Mouse (Mus musculus): ENCODE results near the gene Map4k4. TPM values are rescaled to one million over a fixed set of nuclear protein-coding genes. Genes with fewer than 3 reads are reported as not detected.

Gene Map4k4
- polyA plus RNA-seq, 1 experiment: 94.7 TPM

DNA sequence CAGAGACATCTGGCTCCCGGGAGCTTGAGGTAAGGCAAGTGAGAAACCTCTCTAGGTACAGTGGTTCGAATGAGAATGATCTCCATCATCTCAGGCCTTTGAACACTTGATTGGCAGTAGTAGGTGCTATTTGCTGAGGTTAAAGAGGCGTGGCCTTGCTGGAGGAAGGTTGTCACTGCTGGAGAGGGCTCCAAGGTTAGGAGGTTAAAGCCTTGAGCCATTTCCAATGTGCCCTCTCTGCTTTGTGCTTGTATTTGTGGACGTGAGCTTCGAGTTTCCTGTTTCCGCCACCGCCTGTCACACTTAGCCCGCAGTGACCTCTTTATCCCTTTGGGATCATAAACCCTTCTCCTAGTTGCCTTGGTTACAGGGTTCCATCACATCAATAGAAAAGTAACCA is 151.4 kb downstream of the Map4k4 start:
- TF ChIP-seq POLR2A (IDR thresholded peaks at IDR 0.05; ENCODE audit: borderline replicate concordance, extremely low read depth, low read depth, low read length): no peak
- TF ChIP-seq CTCF (IDR thresholded peaks at IDR 0.05; ENCODE audit: insufficient read depth, low read length): no peak

DNA sequence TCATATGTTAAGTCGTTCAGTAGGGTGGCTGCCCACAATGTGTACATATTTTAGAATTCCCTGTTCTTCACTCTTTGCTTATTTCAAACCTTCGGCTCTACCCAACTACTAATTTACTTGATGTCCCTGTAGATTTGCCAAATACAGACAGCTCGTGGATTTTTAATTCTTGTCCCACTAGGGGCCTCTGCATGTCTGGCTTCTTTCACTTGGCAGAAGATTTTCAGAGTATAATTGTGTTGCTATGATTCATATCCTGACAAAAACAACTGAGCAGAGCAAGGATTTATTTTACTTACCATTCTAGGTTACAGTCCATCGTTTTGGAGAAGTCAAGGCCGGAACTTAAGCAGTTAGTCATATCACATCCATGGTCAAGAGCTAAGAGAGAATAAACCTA is 152.4 kb downstream of the Map4k4 start:
- TF ChIP-seq CTCF (IDR thresholded peaks at IDR 0.05; ENCODE audit: insufficient read depth, low read length): no peak
- TF ChIP-seq POLR2A (IDR thresholded peaks at IDR 0.05; ENCODE audit: borderline replicate concordance, extremely low read depth, low read depth, low read length): no peak
- WGBS: 70% methylated on average over 5 of the region's 5 CpGs
- DNase-seq: no peak
- H3K4me1 ChIP-seq (ENCODE audit: control insufficient read depth, insufficient read depth, low read length): no peaks in the 10 kb centered on the region
- H3K4me3 ChIP-seq (replicated peaks; ENCODE audit: extremely low read depth, low read depth, low read length): no peak overlapping the region

More for the DNA sequence above, 151.4 kb downstream of the Map4k4 start:
- no peak for DNase-seq
- WGBS: 62% methylated on average over 8 of the region's 8 CpGs
- H3K4me1 ChIP-seq (ENCODE audit: control insufficient read depth, insufficient read depth, low read length): no peaks in the 10 kb centered on the region
- H3K4me3 ChIP-seq (replicated peaks; ENCODE audit: extremely low read depth, low read depth, low read length): no peak overlapping the region

DNA sequence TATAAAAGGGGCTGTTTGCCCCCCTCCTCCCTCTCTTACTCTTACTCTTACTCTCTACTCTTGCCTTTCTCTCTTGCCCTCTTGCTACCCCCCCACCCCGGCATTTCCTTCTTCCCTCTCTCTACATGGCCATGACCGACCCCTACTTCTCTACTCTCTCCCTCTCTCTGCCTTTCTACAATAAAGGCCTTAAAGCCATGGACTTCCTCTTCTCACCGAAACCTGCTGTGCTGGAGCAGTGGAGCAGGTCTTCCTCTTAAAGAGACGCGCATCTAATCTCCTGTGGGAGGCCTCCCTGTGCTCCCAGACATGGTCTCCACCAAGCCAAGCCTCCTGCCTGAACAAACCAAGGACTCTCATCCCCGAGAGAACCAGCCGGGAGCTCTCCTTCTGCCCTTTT is 154.3 kb downstream of the Map4k4 start:
- WGBS: 75% methylated on average over 7 of the region's 7 CpGs
- Histone ChIP-seq H3K4me3 (replicated peaks; ENCODE audit: extremely low read depth, low read depth, low read length) (no peak overlapping the region), H3K4me1 (ENCODE audit: control insufficient read depth, insufficient read depth, low read length) (no peaks in the 10 kb centered on the region)
- DNase-seq: no peak
- TF ChIP-seq POLR2A (IDR thresholded peaks at IDR 0.05; ENCODE audit: borderline replicate concordance, extremely low read depth, low read depth, low read length) (no peak), CTCF (IDR thresholded peaks at IDR 0.05; ENCODE audit: insufficient read depth, low read length) (no peak)

DNA sequence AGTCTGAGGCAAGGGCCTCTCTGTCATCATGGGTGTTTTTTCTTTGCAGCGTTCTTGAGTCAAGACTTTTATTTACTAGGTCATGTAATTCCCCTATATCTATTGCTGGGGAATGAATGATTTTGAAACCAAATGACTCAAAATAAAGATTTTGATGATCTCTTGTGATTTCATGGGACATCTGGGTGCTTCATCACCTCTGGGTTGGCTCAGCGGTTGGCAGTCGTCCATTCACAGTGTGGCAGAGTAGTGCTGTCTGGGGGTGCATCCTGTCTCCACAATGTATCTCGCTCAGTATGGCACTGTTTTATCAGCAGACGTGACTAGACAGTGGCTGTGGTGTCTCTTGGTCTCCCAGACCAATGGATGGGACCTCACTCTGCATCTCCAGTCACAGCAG is 155.2 kb downstream of the Map4k4 start:
- 88% methylated on average over 5 of the region's 5 CpGs for WGBS
- Histone ChIP-seq H3K4me1 (ENCODE audit: control insufficient read depth, insufficient read depth, low read length) (no peaks in the 10 kb centered on the region), H3K4me3 (replicated peaks; ENCODE audit: extremely low read depth, low read depth, low read length) (no peak overlapping the region)
- no peak for DNase-seq
- TF ChIP-seq CTCF (IDR thresholded peaks at IDR 0.05; ENCODE audit: insufficient read depth, low read length) (no peak), POLR2A (IDR thresholded peaks at IDR 0.05; ENCODE audit: borderline replicate concordance, extremely low read depth, low read depth, low read length) (no peak)

DNA sequence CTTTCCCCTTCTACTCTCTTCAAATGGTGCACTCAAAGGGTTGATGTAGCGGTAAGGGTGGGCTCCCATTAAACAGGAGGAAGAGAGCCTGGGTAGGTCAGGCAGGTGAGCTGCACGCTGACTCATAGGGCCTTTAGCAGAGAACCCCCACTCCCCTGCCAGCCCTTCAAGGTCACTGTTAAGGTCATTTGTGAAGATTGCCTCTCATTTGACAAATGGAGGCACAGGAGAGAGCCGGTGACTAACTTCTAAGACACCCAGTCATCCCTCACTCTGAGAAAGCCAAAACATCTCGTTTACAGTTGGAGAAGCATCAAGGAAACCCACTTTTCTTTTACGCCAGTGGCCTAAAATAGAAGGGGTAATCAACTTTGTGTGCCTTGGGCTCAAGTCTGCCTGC is 156.6 kb downstream of the Map4k4 start:
- 74% methylated on average over 5 of the region's 5 CpGs for WGBS
- no peaks in the 10 kb centered on the region for H3K4me1 ChIP-seq (ENCODE audit: control insufficient read depth, insufficient read depth, low read length)
- TF ChIP-seq POLR2A (IDR thresholded peaks at IDR 0.05; ENCODE audit: borderline replicate concordance, extremely low read depth, low read depth, low read length) (no peak), CTCF (IDR thresholded peaks at IDR 0.05; ENCODE audit: insufficient read depth, low read length) (no peak)
- no peak for DNase-seq
- H3K4me3 ChIP-seq (replicated peaks; ENCODE audit: extremely low read depth, low read depth, low read length): no peak overlapping the region

DNA sequence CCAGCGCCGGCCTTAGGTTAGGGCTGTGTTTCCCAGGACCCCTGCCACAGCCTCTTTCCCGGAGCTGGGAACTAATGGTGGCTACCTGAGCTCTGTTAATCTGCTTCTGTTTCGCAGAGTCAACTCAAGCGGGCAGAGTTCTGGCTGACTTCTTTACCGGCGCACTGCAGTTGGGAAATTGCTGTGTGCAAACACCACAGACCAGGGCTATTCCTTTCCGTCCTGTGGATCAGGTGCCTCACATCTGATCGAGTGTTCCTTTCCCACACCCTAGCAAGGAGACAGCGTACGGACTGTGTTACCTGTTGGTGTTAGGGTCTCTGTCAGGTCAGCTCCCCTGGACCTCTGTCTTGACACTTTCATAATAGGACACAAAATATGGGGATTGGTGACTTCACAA is 157.3 kb downstream of the Map4k4 start:
- Histone ChIP-seq H3K4me3 (replicated peaks; ENCODE audit: extremely low read depth, low read depth, low read length) (no peak overlapping the region), H3K4me1 (ENCODE audit: control insufficient read depth, insufficient read depth, low read length) (no peaks in the 10 kb centered on the region)
- 63% methylated on average over 11 of the region's 11 CpGs for WGBS
- TF ChIP-seq POLR2A (IDR thresholded peaks at IDR 0.05; ENCODE audit: borderline replicate concordance, extremely low read depth, low read depth, low read length) (no peak), CTCF (IDR thresholded peaks at IDR 0.05; ENCODE audit: insufficient read depth, low read length) (no peak)
- DNase-seq: no peak

DNA sequence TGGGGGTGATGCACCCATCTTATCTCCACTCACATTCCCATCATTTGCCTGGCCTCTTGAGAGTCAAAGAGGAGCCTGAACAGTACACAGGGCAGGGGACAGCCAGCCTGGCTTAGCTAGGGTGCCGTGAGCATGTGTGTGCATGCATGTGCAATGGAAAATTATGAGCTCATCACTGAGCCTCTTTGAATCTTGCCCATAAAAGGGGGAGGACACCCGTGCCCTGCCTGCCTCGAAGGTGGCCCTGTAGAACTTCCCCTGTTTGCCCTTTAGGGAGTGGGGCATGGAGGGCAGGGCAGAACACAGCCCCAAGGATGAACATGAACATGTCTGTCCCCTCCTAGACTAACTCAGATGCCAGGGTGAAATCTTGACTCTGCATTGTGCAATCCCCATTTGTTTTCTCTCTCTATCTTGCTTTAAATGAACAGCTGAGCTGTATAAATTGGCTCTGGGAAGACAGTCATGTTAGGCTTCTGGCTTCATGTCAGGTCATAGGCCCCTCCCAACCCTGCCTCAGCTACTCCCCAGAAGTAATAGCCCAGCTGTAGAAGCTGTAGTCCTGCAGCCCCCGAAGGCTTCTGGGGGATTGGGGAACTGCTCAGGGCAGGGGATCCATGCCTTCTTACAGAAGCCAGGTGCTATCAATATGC is 158.5 kb downstream of the Map4k4 start:
- H3K4me1 ChIP-seq (ENCODE audit: control insufficient read depth, insufficient read depth, low read length): no peaks in the 10 kb centered on the region
- H3K4me3 ChIP-seq (replicated peaks; ENCODE audit: extremely low read depth, low read depth, low read length): no peak overlapping the region
- DNase-seq: no peak
- TF ChIP-seq POLR2A (IDR thresholded peaks at IDR 0.05; ENCODE audit: borderline replicate concordance, extremely low read depth, low read depth, low read length) (no peak), CTCF (IDR thresholded peaks at IDR 0.05; ENCODE audit: insufficient read depth, low read length) (no peak)
- WGBS: 57% methylated on average over 4 of the region's 4 CpGs

DNA sequence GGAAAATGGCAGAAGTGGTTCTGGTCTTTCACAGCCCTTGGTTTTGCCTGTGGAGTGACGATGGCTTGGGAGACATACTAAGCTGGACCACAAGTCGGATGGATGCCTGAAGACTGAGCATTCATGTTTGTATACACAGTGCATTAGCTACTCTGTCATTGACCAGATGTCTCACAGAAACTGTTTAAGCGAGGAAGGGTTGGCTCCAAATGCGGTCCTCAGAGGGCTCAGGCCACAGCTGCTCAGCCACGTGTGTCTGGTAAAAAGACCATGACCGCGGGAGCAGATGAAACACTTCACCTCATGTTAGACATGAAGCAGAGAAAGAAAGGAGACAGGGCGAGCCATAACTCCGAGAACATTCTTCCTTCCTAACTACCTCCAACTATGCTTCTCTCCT is 160.6 kb downstream of the Map4k4 start:
- Histone ChIP-seq H3K4me1 (ENCODE audit: control insufficient read depth, insufficient read depth, low read length) (no peaks in the 10 kb centered on the region), H3K4me3 (replicated peaks; ENCODE audit: extremely low read depth, low read depth, low read length) (no peak overlapping the region)
- TF ChIP-seq POLR2A (IDR thresholded peaks at IDR 0.05; ENCODE audit: borderline replicate concordance, extremely low read depth, low read depth, low read length): no peak
- TF ChIP-seq CTCF (IDR thresholded peaks at IDR 0.05; ENCODE audit: insufficient read depth, low read length): no peak
- DNase-seq: no peak
- WGBS: 74% methylated on average over 9 of the region's 9 CpGs

DNA sequence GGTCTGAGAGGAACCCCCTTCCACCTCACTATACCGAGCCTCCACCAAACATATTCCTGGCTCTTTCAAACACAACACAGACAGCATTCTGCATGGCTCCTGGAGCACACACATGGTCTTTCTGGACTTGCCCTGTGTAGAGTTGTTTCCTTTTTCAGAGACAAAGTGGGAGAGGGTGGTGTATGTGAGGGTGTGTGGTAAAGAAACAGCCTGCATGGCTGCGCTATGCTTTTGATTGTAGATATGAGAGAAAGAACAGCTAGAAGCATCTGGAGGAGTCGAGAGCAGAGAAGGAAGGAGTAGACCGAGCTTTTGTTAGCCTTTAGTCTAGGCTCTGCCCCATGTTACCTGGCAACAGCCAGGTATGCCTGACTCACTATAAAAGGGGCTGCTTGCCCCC is 162.7 kb downstream of the Map4k4 start:
- TF ChIP-seq POLR2A (IDR thresholded peaks at IDR 0.05; ENCODE audit: borderline replicate concordance, extremely low read depth, low read depth, low read length) (no peak), CTCF (IDR thresholded peaks at IDR 0.05; ENCODE audit: insufficient read depth, low read length) (no peak)
- H3K4me1 ChIP-seq (ENCODE audit: control insufficient read depth, insufficient read depth, low read length): no peaks in the 10 kb centered on the region
- DNase-seq: no peak
- no peak overlapping the region for H3K4me3 ChIP-seq (replicated peaks; ENCODE audit: extremely low read depth, low read depth, low read length)
- WGBS: 62% methylated on average over 4 of the region's 4 CpGs

DNA sequence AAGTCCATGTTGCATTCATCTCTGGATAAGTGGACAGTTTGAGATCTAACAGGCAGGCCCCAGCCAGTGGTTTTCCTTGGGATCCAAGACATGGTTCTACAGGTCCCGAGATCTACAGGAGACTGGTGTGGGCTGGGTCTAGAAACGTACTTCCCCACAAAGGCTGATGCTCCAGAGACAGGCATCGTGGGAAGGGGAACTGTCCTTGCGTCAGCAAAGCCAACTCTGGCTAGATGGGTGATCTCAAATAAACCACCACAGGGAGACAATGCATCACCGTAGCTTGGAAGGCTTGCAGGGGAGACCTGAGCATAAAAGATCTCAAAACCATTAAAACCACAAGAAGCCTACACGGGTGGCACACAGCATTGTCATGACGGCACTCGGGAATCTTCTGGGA is 163.8 kb downstream of the Map4k4 start:
- Histone ChIP-seq H3K4me3 (replicated peaks; ENCODE audit: extremely low read depth, low read depth, low read length) (no peak overlapping the region), H3K4me1 (ENCODE audit: control insufficient read depth, insufficient read depth, low read length) (no peaks in the 10 kb centered on the region)
- no peak for DNase-seq
- TF ChIP-seq CTCF (IDR thresholded peaks at IDR 0.05; ENCODE audit: insufficient read depth, low read length) (no peak), POLR2A (IDR thresholded peaks at IDR 0.05; ENCODE audit: borderline replicate concordance, extremely low read depth, low read depth, low read length) (no peak)
- WGBS: 85% methylated on average over 8 of the region's 8 CpGs

Data from lung, adult 2 months (tissue).